Mouse (Mus musculus) G1E (cell line): ENCODE data around the gene Lix1.
"Not testable (repeated sequence)": the region's sequence is repeated elsewhere in the genome, so short reads cannot be mapped to it uniquely, and the experiment has no call there.

Source experiments
- CTCF ChIP-seq: IDR thresholded peaks from 2 replicates; pipeline ENCODE4 v1.5.1; 2012; ENCODE audit warnings: low read depth, low read length, inconsistent platforms, mixed read lengths
- GATA1 ChIP-seq: IDR thresholded peaks from 2 replicates; pipeline ENCODE4 v1.6.1; 2012; ENCODE audit warnings: borderline replicate concordance, low read length, inconsistent platforms, mixed read lengths

DNA sequence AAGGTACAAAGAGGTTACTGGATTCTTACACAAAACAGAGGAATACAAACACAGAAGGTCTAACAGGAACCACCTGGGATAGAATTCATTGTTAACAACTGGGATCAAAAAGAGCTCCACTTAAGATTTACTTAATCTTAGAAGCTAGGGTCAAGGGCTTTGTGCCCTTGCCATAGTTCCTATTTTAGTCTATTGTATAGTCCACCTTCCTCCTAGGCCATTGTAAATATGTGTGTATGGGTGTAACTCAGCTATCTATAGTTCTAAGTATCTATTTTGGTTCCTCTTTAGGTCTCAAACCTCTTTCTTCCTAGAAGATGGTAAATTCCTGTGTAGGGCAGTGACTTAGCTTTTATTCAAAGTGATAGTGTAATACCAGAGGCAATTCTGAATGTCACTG is 93.8 kb downstream of the Lix1 start:
- not testable (repeated sequence) for TF ChIP-seq CTCF, GATA1
